Mouse (Mus musculus) frontal cortex, adult 2 months (tissue): ENCODE results near the gene Olfr26. TPM values are rescaled to one million over a fixed set of nuclear protein-coding genes. Genes with fewer than 3 reads are reported as not detected.
"Not testable (repeated sequence)": the region's sequence is repeated elsewhere in the genome, so short reads cannot be mapped to it uniquely, and the experiment has no call there.

Source experiments
- DNase-seq, 2 experiments: peaks; one replicate each; pipeline ENCODE4 v3.0.0; 2022; ENCODE audit warnings: low spot score in 1 of 2; ENCODE audit errors: extremely low spot score in 1 of 2
- polyA plus RNA-seq: library from polyadenylated mRNA; depleted of rRNA; stranded (reverse); fragments of >200 nt; gene quantifications from 2 replicates; pipeline ENCODE4 v1.2.3, GENCODE M21; 2012; rRNA removed

Olfr26 gene
- not detected in 2 replicates for polyA plus RNA-seq

- DNase-seq = no peak
Observed at GRCm38 (mm10) chr9:38854760-38855159, at the start of gene Olfr26. Gene Olfr26, plus strand, starts transcription at chr9:38855060.

- peak in 1 of 2 experiments; percentile 68 for DNase-seq
Observed at GRCm38 (mm10) chr9:38805696-38806095, 49.2 kb upstream of the Olfr26 start.

- DNase-seq = no peak
Observed at GRCm38 (mm10) chr9:38814314-38814713, 40.5 kb upstream of the Olfr26 start, which contains the start of gene Olfr922. Gene Olfr922, plus strand, starts transcription at chr9:38814614.

GRCm38 (mm10) chr9:38815458-38815986 lies 39.3 kb upstream of the Olfr26 start:
- no peak for DNase-seq

GRCm38 (mm10) chr9:38826245-38826644 lies 28.6 kb upstream of the Olfr26 start, which contains the start of gene Olfr923:
Gene Olfr923, plus strand, starts transcription at chr9:38826545.
- DNase-seq = no peak

GRCm38 (mm10) chr9:38833027-38833426 lies 21.8 kb upstream of the Olfr26 start:
- DNase-seq = no peak

GRCm38 (mm10) chr9:38844149-38844548 lies 10.7 kb upstream of the Olfr26 start, which contains the start of gene Olfr924:
Gene Olfr924, plus strand, starts transcription at chr9:38844449.
- DNase-seq = no peak

- not testable (repeated sequence) for DNase-seq
Observed at GRCm38 (mm10) chr9:38874880-38875279, 20.0 kb downstream of the Olfr26 start.

GRCm38 (mm10) chr9:38876826-38877225 lies 22.0 kb downstream of the Olfr26 start, which contains the start of gene Olfr926:
Gene Olfr926, plus strand, starts transcription at chr9:38877126.
- DNase-seq = no peak

Other genes starting within 250 kb of the Olfr26 start
- gene Olfr914, start 250.0 kb upstream of the Olfr26 start, polyA plus RNA-seq = not detected in 2 replicates
- gene Olfr916, start 195.2 kb upstream of the Olfr26 start, polyA plus RNA-seq = not detected in 2 replicates
- not detected in 2 replicates for gene Olfr917, start 189.2 kb upstream of the Olfr26 start, polyA plus RNA-seq
- not detected in 2 replicates for gene Olfr918, start 180.5 kb upstream of the Olfr26 start, polyA plus RNA-seq
- 0.11 TPM in 1 of 2 replicates, not detected in the other for gene Olfr919, start 151.4 kb upstream of the Olfr26 start, polyA plus RNA-seq
- 7.5 and 9.8 TPM in 2 replicates for gene Vwa5a, start 136.8 kb upstream of the Olfr26 start, polyA plus RNA-seq
- gene Olfr920, start 102.8 kb upstream of the Olfr26 start, polyA plus RNA-seq = 0.18 and 0.19 TPM in 2 replicates
- gene Olfr921, start 82.0 kb upstream of the Olfr26 start, polyA plus RNA-seq = 0.06 and 0.08 TPM in 2 replicates
- gene Olfr922, start 40.4 kb upstream of the Olfr26 start, polyA plus RNA-seq = not detected in 2 replicates
- gene Olfr923, start 28.5 kb upstream of the Olfr26 start, polyA plus RNA-seq = not detected in 2 replicates
- gene Olfr924, start 10.6 kb upstream of the Olfr26 start, polyA plus RNA-seq = not detected in 2 replicates
- not detected in 2 replicates for gene Olfr926, start 22.1 kb downstream of the Olfr26 start, polyA plus RNA-seq
- not detected in 2 replicates for gene Olfr930, start 74.7 kb downstream of the Olfr26 start, polyA plus RNA-seq
- gene Olfr933, start 117.3 kb downstream of the Olfr26 start, polyA plus RNA-seq = not detected in 2 replicates
- not detected in 2 replicates for gene Olfr934, start 133.3 kb downstream of the Olfr26 start, polyA plus RNA-seq
- gene Olfr935, start 144.6 kb downstream of the Olfr26 start, polyA plus RNA-seq = not detected in 2 replicates
- not detected in 2 replicates for gene Olfr146, start 168.3 kb downstream of the Olfr26 start, polyA plus RNA-seq
- 0.06 TPM in 1 of 2 replicates, not detected in the other for gene Olfr937, start 209.9 kb downstream of the Olfr26 start, polyA plus RNA-seq
- not detected in 2 replicates for gene Olfr938, start 223.8 kb downstream of the Olfr26 start, polyA plus RNA-seq